Mouse (Mus musculus) intestine, postnatal 0 days (tissue): ENCODE results near the gene Acsf3. TPM values are rescaled to one million over a fixed set of nuclear protein-coding genes. Genes with fewer than 3 reads are reported as not detected.
A peak's percentile ranks its signal among the peaks of the same experiment; 100 is the strongest.

Experiments
- ATAC-seq: fragments of 200-750 bp; cut with Nextera tagmentation; 2 replicates; pipeline ENCODE4 v1.8.0; 2017; ENCODE audit warnings: mild to moderate bottlenecking, moderate TSS enrichment, moderate library complexity
- H3K27ac ChIP-seq: fragments of 300-500 bp; sonication (generic); 2 replicates; pipeline ENCODE4 v1.5.1; 2014; ENCODE audit warnings: mild to moderate bottlenecking, low read depth, low read length, moderate library complexity
- H3K27me3 ChIP-seq: fragments of 300-500 bp; sonication (generic); replicated peaks from 2 replicates; pipeline ENCODE4 v1.6.1; 2014; ENCODE audit warnings: low read length, mixed read lengths; ENCODE audit not compliant: control insufficient read depth, insufficient read depth
- H3K36me3 ChIP-seq: fragments of 300-500 bp; sonication (generic); 2 replicates; pipeline ENCODE4 v1.6.1; 2014; ENCODE audit warnings: mild to moderate bottlenecking, moderate library complexity; ENCODE audit not compliant: control insufficient read depth, insufficient read depth
- H3K4me1 ChIP-seq: fragments of 300-500 bp; sonication (generic); replicated peaks from 2 replicates; pipeline ENCODE4 v1.6.1; 2014; ENCODE audit warnings: antibody characterized with exemption, low read length, mixed read lengths; ENCODE audit not compliant: control insufficient read depth, insufficient read depth
- H3K4me2 ChIP-seq: fragments of 300-500 bp; sonication (generic); replicated peaks from 2 replicates; pipeline ENCODE4 v1.6.1; 2014; ENCODE audit warnings: low read depth, mild to moderate bottlenecking, moderate library complexity
- H3K4me3 ChIP-seq: fragments of 300-500 bp; sonication (generic); 2 replicates; pipeline ENCODE4 v1.5.1; 2014; ENCODE audit warnings: low read depth, low read length
- H3K9ac ChIP-seq: fragments of 300-500 bp; sonication (generic); 2 replicates; pipeline ENCODE4 v1.6.1; 2014; ENCODE audit warnings: mild to moderate bottlenecking, low read depth, low read length
- H3K9me3 ChIP-seq: fragments of 300-500 bp; sonication (generic); 2 replicates; pipeline ENCODE4 v1.6.1; 2016; ENCODE audit warnings: mixed run types; ENCODE audit not compliant: control insufficient read depth
- CTCF ChIP-seq: sonication (generic); IDR thresholded peaks from 2 replicates; pipeline ENCODE4 v1.5.1; 2016; ENCODE audit warnings: low read depth, mild to moderate bottlenecking, control low read depth, antibody characterized with exemption, moderate library complexity
- WGBS: fragments of 180-500 bp; shearing (Covaris S2); extraction: QIAGEN DNeasy Blood & Tissue Kit; methylation state at CpG from one replicate; pipeline ENCODE4 v1.1.7; 2014; 5-methylcytosine and 5-hydroxymethylcytosine counted together
- polyA plus RNA-seq: library from polyadenylated mRNA; unstranded; fragments of >200 nt; fragmentation: Nextera tagmentation; extraction: Ambion mirVana; gene quantifications from 2 replicates; pipeline ENCODE4 v1.2.1, GENCODE M21; 2015

Gene Acsf3
- polyA plus RNA-seq, 1 experiment from 2014 or later, result 22.9 TPM

GRCm38 (mm10) chr8:122766189-122766588 is 9.1 kb upstream of the Acsf3 start:
- Histone ChIP-seq H3K36me3 (no peaks in the 10 kb centered on the region), H3K4me2 (no peak overlapping the region), H3K9me3 (no peaks in the 10 kb centered on the region), H3K27ac (no peak overlapping the region), H3K4me3 (no peak overlapping the region), H3K4me1 (no peaks in the 10 kb centered on the region), H3K9ac (no peak overlapping the region), H3K27me3 (no peaks in the 10 kb centered on the region)
- 25% methylated on average over 5 of the region's 5 CpGs for WGBS
- no peak for TF ChIP-seq CTCF
- no peak; the same call in 1 of the 2 replicates for ATAC-seq

GRCm38 (mm10) chr8:122766647-122767200 is 8.6 kb upstream of the Acsf3 start:
- Histone ChIP-seq H3K36me3 (no peaks in the 10 kb centered on the region), H3K4me3 (no peak overlapping the region), H3K4me1 (no peaks in the 10 kb centered on the region), H3K9me3 (no peaks in the 10 kb centered on the region), H3K4me2 (no peak overlapping the region), H3K27me3 (no peaks in the 10 kb centered on the region), H3K9ac (no peak overlapping the region), H3K27ac (no peak overlapping the region)
- no peak for TF ChIP-seq CTCF
- 77% methylated on average over 8 of the region's 8 CpGs for WGBS
- ATAC-seq, result no peak

- no peak for ATAC-seq
- Histone ChIP-seq H3K27ac (no peak overlapping the region), H3K36me3 (no peaks in the 10 kb centered on the region), H3K4me1 (no peaks in the 10 kb centered on the region), H3K4me3 (no peak overlapping the region), H3K27me3 (no peaks in the 10 kb centered on the region), H3K4me2 (no peak overlapping the region), H3K9ac (no peak overlapping the region), H3K9me3 (no peaks in the 10 kb centered on the region)
- no peak for TF ChIP-seq CTCF
- WGBS, result 57% methylated on average over 9 of the region's 9 CpGs
Measured at GRCm38 (mm10) chr8:122767229-122767628, 8.1 kb upstream of the Acsf3 start.

- no peaks in the 10 kb centered on the region for H3K9me3 ChIP-seq
- ATAC-seq, result 0 out of 2 replicates have a peak, but pooled peaks have one; percentile 17
- no peaks in the 10 kb centered on the region for H3K4me1 ChIP-seq
- WGBS, result 54% methylated on average over 24 of the region's 24 CpGs
- H3K27me3 ChIP-seq, result no peaks in the 10 kb centered on the region
- H3K27ac ChIP-seq, result no peak overlapping the region
- no peak overlapping the region for H3K9ac ChIP-seq
- TF ChIP-seq CTCF, result no peak
- H3K36me3 ChIP-seq, result no peaks in the 10 kb centered on the region
- no peak overlapping the region for H3K4me2 ChIP-seq
- no peak overlapping the region for H3K4me3 ChIP-seq
Measured at GRCm38 (mm10) chr8:122769251-122770058, 5.8 kb upstream of the Acsf3 start.

GRCm38 (mm10) chr8:122772431-122773060 is 2.7 kb upstream of the Acsf3 start:
- no peak for TF ChIP-seq CTCF
- H3K4me3 ChIP-seq, result no peak overlapping the region
- H3K4me1 ChIP-seq, result no peaks in the 10 kb centered on the region
- H3K4me2 ChIP-seq, result no peak overlapping the region
- no peaks in the 10 kb centered on the region for H3K36me3 ChIP-seq
- no peak for ATAC-seq
- WGBS, result 17% methylated on average over 10 of the region's 10 CpGs
- H3K9ac ChIP-seq, result no peak overlapping the region
- no peaks in the 10 kb centered on the region for H3K9me3 ChIP-seq
- H3K27ac ChIP-seq, result no peak overlapping the region
- no peaks in the 10 kb centered on the region for H3K27me3 ChIP-seq

GRCm38 (mm10) chr8:122777701-122778100 is 2.4 kb downstream of the Acsf3 start:
- Histone ChIP-seq H3K27ac (no peak overlapping the region), H3K4me2 (no peak overlapping the region), H3K9me3 (no peaks in the 10 kb centered on the region), H3K36me3 (peaks cover 35% of the 10 kb centered on the region), H3K9ac (no peak overlapping the region), H3K4me1 (no peaks in the 10 kb centered on the region), H3K4me3 (no peak overlapping the region), H3K27me3 (no peaks in the 10 kb centered on the region)
- TF ChIP-seq CTCF, result no peak
- 84% methylated on average over 6 of the region's 6 CpGs for WGBS
- ATAC-seq, result no peak
